Mouse (Mus musculus) adrenal gland, adult 8-10 months (tissue): ENCODE data around the gene Shpk. TPM values are rescaled to one million over a fixed set of nuclear protein-coding genes. Genes with fewer than 3 reads are reported as not detected.

Experiments used
- total RNA-seq, 4 experiments: library from RNA; stranded (reverse); gene quantifications; 2 replicates each; pipeline ENCODE4 v1.2.4; 2022

Shpk gene
- total RNA-seq, 4 experiments from 2014 or later = 12.0 to 19.3 (median 14.2) TPM

Other genes with a start within 250 kb of the Shpk start
- 10 to 100 TPM; 10.6 to 19.8 (median 12.4) TPM for gene Atp2a3, start 238.3 kb upstream of the Shpk start, total RNA-seq
- gene P2rx1, start 200.4 kb upstream of the Shpk start, total RNA-seq = under 1 TPM; 0.38 to 0.66 (median 0.46) TPM
- gene Camkk1, start 180.5 kb upstream of the Shpk start, total RNA-seq = 10 to 100 TPM in 2 of 4 experiments, 1 to 10 TPM in 2; 4.9 to 16.6 (median 10.8) TPM
- 10 to 100 TPM; 11.7 to 19.3 (median 14.4) TPM for gene Ncbp3, start 151.7 kb upstream of the Shpk start, total RNA-seq
- gene Itgae, start 108.9 kb upstream of the Shpk start, total RNA-seq = under 1 TPM; 0.49 to 0.91 (median 0.60) TPM
- under 1 TPM; 0.26 to 0.71 (median 0.49) TPM for gene Haspin, start 61.2 kb upstream of the Shpk start, total RNA-seq
- gene P2rx5, start 39.0 kb upstream of the Shpk start, total RNA-seq = 1 to 10 TPM; 2.2 to 5.2 (median 2.6) TPM
- 10 to 100 TPM; 47.4 to 77.6 (median 63.9) TPM for gene Emc6, start 22.4 kb upstream of the Shpk start, total RNA-seq
- gene Tax1bp3, start 22.4 kb upstream of the Shpk start, total RNA-seq = 100 to 1,000 TPM in 1 of 4 experiments, 10 to 100 TPM in 3; 61.0 to 105 (median 84.6) TPM
- gene Ctns, start 418 bp upstream of the Shpk start, total RNA-seq = 10 to 100 TPM; 15.3 to 26.2 (median 20.2) TPM
- under 1 TPM in 2 of 4 experiments, not detected in 2; 0.20 to 0.81 TPM for gene Trpv1, start 34.8 kb downstream of the Shpk start, total RNA-seq
- gene Trpv3, start 67.9 kb downstream of the Shpk start, total RNA-seq = under 1 TPM; 0.08 to 0.15 (median 0.14) TPM
- 10 to 100 TPM in 1 of 4 experiments, 1 to 10 TPM in 3; 5.7 to 12.9 (median 7.3) TPM for gene Aspa, start 130.1 kb downstream of the Shpk start, total RNA-seq
- gene Gm49340, start 130.3 kb downstream of the Shpk start, total RNA-seq = not detected
- gene Spata22, start 130.3 kb downstream of the Shpk start, total RNA-seq = under 1 TPM in 3 of 4 experiments, not detected in 1; 0.38 to 0.67 (median 0.52) TPM
- not detected for gene Olfr20, start 151.3 kb downstream of the Shpk start, total RNA-seq
- gene Olfr376, start 171.8 kb downstream of the Shpk start, total RNA-seq = not detected
- gene Olfr1, start 200.2 kb downstream of the Shpk start, total RNA-seq = not detected
- not detected for gene Olfr378, start 229.0 kb downstream of the Shpk start, total RNA-seq